Mouse (Mus musculus) forebrain, embryonic 13.5 days (tissue): ENCODE measurements around the gene Avil. TPM values are rescaled to one million over a fixed set of nuclear protein-coding genes. Genes with fewer than 3 reads are reported as not detected.

ENCODE experiments used
- ATAC-seq: fragments of 200-750 bp; cut with Nextera tagmentation; 2 replicates; pipeline ENCODE4 v1.8.0; 2017
- H3K27ac ChIP-seq: fragments of 300-500 bp; sonication (generic); 2 replicates; pipeline ENCODE4 v1.5.1; 2015; ENCODE audit warnings: inconsistent platforms, mild to moderate bottlenecking, moderate library complexity
- H3K27me3 ChIP-seq: fragments of 300-500 bp; sonication (generic); 2 replicates; pipeline ENCODE4 v1.6.1; 2015; ENCODE audit warnings: mild to moderate bottlenecking, inconsistent platforms
- H3K36me3 ChIP-seq: fragments of 300-500 bp; sonication (generic); 2 replicates; pipeline ENCODE4 v1.6.1; 2015; ENCODE audit warnings: mild to moderate bottlenecking, inconsistent platforms; ENCODE audit not compliant: poor library complexity, severe bottlenecking
- H3K4me1 ChIP-seq: fragments of 300-500 bp; sonication (generic); 2 replicates; pipeline ENCODE4 v1.6.1; 2015; ENCODE audit warnings: inconsistent platforms
- H3K4me2 ChIP-seq: fragments of 300-500 bp; sonication (generic); 2 replicates; pipeline ENCODE4 v1.6.1; 2015; ENCODE audit warnings: inconsistent platforms, mild to moderate bottlenecking, moderate library complexity
- H3K4me3 ChIP-seq: fragments of 300-500 bp; sonication (generic); 2 replicates; pipeline ENCODE4 v1.5.1; 2015; ENCODE audit warnings: mild to moderate bottlenecking, inconsistent platforms
- H3K9ac ChIP-seq: fragments of 300-500 bp; sonication (generic); 2 replicates; pipeline ENCODE4 v1.6.1; 2015; ENCODE audit warnings: mild to moderate bottlenecking, inconsistent platforms
- H3K9me3 ChIP-seq: fragments of 300-500 bp; sonication (generic); replicated peaks from 2 replicates; pipeline ENCODE4 v1.6.1; 2016; ENCODE audit warnings: inconsistent platforms
- WGBS: fragments of 180-500 bp; shearing (Covaris S2); methylation state at CpG from one replicate; pipeline ENCODE4 v1.1.7; 2015; 5-methylcytosine and 5-hydroxymethylcytosine counted together
- polyA plus RNA-seq: library from polyadenylated mRNA; unstranded; fragments of >200 nt; fragmentation: Nextera tagmentation; extraction: Ambion mirVana; gene quantifications from 2 replicates; pipeline ENCODE4 v1.2.1, GENCODE M21; 2015

Avil gene
- 0.15 and 0.19 TPM in 2 replicates for polyA plus RNA-seq

GRCm38 (mm10) chr10:127000529-127000928 is at the start of gene Avil:
Avil (plus strand) TSS chr10:127000709.
- no peak within 1 kb of the TSS for H3K4me2 ChIP-seq
- WGBS: 89% methylated on average over 5 of the region's 5 CpGs
- no peak for ATAC-seq
- no peak within 1 kb of the TSS for H3K27ac ChIP-seq
- no peaks in the 10 kb centered on the region for H3K4me1 ChIP-seq
- H3K4me3 ChIP-seq: no peak within 1 kb of the TSS
- no peak within 1 kb of the TSS for H3K9ac ChIP-seq
- H3K27me3 ChIP-seq: no peaks in the 10 kb centered on the region
- H3K9me3 ChIP-seq: no peaks in the 10 kb centered on the region
- peaks cover 43% of the 10 kb centered on the region for H3K36me3 ChIP-seq

DNA sequence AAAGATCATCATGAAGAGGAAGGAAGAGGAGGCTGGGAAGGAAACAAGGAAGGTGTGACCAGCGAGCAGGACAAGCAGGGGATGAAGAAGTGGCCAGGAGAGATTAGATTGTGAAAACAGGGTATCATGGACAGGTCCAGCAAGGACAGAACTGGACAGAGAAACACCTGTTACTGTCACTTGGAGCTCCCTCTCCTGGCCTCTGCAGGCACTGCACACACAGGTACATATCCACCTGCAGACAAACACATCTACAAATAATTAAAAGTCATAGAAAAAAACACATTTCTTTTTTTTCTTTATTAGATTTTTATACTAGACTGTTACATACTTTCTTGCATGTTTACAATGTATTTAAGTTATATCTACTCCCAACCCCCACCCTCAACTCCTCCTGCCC is 48.1 kb upstream of the Avil start:
- H3K4me1 ChIP-seq: peaks cover 11% of the 10 kb centered on the region
- H3K9ac ChIP-seq: no peak overlapping the region
- no peak overlapping the region for H3K27ac ChIP-seq
- H3K4me2 ChIP-seq: no peak overlapping the region
- H3K27me3 ChIP-seq: no peaks in the 10 kb centered on the region
- no peak overlapping the region for H3K4me3 ChIP-seq
- WGBS: 100% methylated on average over 1 of the region's 1 CpGs
- H3K36me3 ChIP-seq: no peaks in the 10 kb centered on the region
- ATAC-seq: no peak
- no peaks in the 10 kb centered on the region for H3K9me3 ChIP-seq

DNA sequence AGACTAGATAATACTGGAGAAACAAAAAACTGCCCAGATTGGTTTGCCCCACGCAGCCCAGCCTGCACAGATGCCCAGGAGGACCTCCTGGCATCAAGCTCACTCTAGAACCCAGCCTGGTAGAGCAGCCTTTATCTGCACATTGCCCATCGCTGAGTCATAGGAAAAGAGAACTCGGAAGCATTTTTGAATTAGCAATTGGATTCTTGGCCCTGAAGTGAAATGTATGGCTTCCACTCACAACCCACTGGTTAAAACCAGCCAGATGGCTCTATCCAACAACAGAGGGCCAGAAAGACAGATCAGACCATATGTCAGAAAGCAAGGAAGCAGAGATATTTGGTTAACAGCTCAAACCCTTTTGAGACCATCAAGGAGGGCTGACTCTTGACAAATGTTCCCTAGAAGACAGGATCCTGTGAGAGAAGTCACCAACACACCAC is 47.5 kb upstream of the Avil start:
- Histone ChIP-seq H3K27ac (no peak overlapping the region), H3K27me3 (no peaks in the 10 kb centered on the region), H3K4me2 (no peak overlapping the region), H3K36me3 (no peaks in the 10 kb centered on the region), H3K4me1 (peaks cover 17% of the 10 kb centered on the region), H3K9me3 (no peaks in the 10 kb centered on the region), H3K9ac (no peak overlapping the region), H3K4me3 (no peak overlapping the region)
- ATAC-seq: no peak
- 88% methylated on average over 3 of the region's 3 CpGs for WGBS

DNA sequence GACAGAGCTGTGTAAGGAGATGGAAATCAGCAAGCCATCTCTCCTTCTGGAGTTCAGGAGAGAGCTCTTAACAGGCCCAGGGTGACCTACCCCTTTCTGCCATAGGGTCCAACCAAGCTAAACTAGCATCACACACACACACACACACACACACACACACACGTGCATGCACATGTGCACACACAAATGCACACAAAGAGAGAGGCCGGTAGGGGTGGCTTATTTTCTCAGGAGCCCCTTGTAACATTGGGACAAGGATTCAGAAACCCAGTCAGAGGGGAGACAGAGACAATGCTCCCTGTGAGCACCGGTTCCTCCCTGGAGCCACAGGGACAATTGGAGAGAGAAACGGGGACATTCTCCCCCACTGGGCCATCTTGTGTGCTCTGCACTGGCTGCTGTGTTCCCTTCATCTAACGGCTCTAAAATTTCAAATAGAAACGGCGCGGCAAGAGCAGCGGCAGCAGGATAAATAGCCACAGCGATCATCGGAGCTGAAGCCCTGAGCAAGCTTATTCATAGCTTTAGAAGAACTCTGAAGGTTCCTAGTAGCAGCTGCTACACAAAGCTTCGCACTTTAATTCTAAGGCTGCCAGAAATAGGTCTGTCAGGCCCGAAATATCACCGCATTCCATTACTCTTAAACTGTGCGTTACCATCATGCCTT is 43.7 kb upstream of the Avil start:
- peak overlapping the region; percentile 9 for H3K4me3 ChIP-seq
- no peaks in the 10 kb centered on the region for H3K9me3 ChIP-seq
- peak overlapping the region; percentile 91 for H3K27ac ChIP-seq
- H3K4me2 ChIP-seq: peak overlapping the region; percentile 52
- peaks cover 3% of the 10 kb centered on the region; the same call in 1 of the 2 replicates for H3K27me3 ChIP-seq
- H3K36me3 ChIP-seq: no peaks in the 10 kb centered on the region
- H3K9ac ChIP-seq: peak overlapping the region; percentile 59
- ATAC-seq: peak; percentile 34
- H3K4me1 ChIP-seq: peaks cover 21% of the 10 kb centered on the region
- 6% methylated on average over 15 of the region's 15 CpGs for WGBS

- peaks cover 28% of the 10 kb centered on the region for H3K4me1 ChIP-seq
- no peaks in the 10 kb centered on the region for H3K9me3 ChIP-seq
- ATAC-seq: peak; percentile 85
- WGBS: 1% methylated on average over 25 of the region's 25 CpGs
- H3K9ac ChIP-seq: peak overlapping the region; percentile 59
- H3K4me3 ChIP-seq: peak overlapping the region; percentile 9
- peak overlapping the region; percentile 91 for H3K27ac ChIP-seq
- no peaks in the 10 kb centered on the region for H3K36me3 ChIP-seq
- peak overlapping the region; percentile 52 for H3K4me2 ChIP-seq
- H3K27me3 ChIP-seq: peaks cover 3% of the 10 kb centered on the region; the same call in 1 of the 2 replicates
Measured at GRCm38 (mm10) chr10:126957359-126958107, 43.0 kb upstream of the Avil start.

DNA sequence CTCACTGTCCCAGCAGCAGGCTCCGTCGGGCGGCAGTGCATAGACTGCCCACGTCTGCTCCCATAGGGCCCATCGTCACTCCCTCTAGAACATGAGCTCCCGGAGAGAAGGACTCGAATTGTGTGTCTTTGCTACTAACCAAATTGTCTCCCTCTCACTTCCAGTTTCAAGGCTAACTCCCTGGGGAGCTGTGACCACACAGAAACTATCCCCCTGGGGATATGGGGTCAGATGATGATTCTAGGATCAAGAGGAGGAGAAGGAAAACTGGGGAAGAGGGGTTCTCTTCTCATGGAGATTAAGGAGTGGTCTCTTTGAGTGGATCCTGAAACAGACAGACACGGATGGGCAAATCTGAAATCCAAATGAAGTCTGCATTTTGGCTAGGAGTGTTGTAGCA is 40.0 kb upstream of the Avil start:
- no peak for ATAC-seq
- 84% methylated on average over 8 of the region's 8 CpGs for WGBS
- Histone ChIP-seq H3K27me3 (peaks cover 3% of the 10 kb centered on the region; the same call in 1 of the 2 replicates), H3K9ac (no peak overlapping the region), H3K4me1 (peaks cover 34% of the 10 kb centered on the region), H3K27ac (no peak overlapping the region), H3K4me2 (no peak overlapping the region), H3K9me3 (no peaks in the 10 kb centered on the region), H3K4me3 (no peak overlapping the region), H3K36me3 (no peaks in the 10 kb centered on the region)

DNA sequence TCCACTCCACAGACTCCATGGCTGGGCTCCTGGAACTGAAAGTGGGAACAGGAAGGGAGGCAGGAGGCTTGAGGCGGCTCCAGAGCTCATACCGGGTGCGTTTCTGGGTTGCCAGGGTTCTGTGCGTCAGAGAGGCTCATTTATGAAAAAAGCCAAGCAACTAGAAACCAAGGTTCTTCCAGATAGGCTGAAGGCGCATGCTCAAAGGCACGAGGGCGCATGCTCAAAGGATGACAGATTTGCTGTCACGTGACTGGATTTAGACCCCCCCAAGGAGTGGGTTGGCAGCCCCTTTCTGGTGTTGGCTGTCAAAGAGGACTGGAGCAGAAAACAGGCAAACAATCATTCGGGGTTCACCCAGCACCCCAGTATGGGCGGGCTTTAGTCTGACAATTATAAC is 38.8 kb upstream of the Avil start:
- H3K4me1 ChIP-seq: peaks cover 29% of the 10 kb centered on the region
- H3K9me3 ChIP-seq: no peaks in the 10 kb centered on the region
- 47% methylated on average over 10 of the region's 10 CpGs for WGBS
- H3K27me3 ChIP-seq: peaks cover 3% of the 10 kb centered on the region; the same call in 1 of the 2 replicates
- no peak overlapping the region for H3K4me3 ChIP-seq
- H3K27ac ChIP-seq: peak overlapping the region; percentile 65
- peak overlapping the region; percentile 19 for H3K4me2 ChIP-seq
- ATAC-seq: peak; percentile 10; the same call in 1 of the 2 replicates
- no peaks in the 10 kb centered on the region for H3K36me3 ChIP-seq
- no peak overlapping the region for H3K9ac ChIP-seq

DNA sequence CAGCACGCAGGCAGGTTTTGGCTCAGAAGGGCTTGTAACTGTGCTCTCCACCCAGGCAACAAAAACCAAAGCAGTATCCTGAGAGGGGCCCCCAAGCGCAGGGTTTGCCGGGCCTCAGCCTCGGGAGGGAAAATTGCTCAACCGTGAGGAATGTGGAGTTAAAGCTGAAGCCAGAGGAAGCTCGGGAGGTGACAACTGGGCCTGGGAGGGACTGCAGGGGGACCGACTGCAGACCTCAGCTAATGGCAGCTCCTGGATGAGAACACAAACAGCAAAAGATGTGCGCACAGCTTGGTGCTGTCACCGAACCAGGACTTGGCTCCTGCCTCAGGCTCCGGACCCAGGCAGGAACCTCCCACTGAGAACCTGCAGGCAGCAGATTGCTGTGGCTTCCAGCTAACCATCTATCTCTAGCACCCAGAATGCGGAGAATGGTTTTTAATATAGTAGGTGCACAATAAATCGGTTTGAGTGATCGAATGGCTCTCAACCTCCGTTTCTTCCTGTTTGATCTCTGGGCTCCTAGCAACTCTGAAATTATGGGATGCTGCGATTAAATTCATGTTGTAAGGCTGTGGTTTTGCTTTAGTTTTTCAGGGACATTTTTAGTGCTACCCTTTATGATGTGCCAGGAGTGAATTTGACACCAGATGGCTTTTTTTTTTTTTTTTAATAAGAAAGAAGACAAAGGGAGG is 38.1 kb upstream of the Avil start:
- Histone ChIP-seq H3K27me3 (peaks cover 3% of the 10 kb centered on the region; the same call in 1 of the 2 replicates), H3K27ac (peak overlapping the region; percentile 65), H3K9ac (no peak overlapping the region), H3K4me1 (peaks cover 22% of the 10 kb centered on the region), H3K36me3 (no peaks in the 10 kb centered on the region), H3K4me3 (no peak overlapping the region), H3K4me2 (peak overlapping the region; percentile 19), H3K9me3 (no peaks in the 10 kb centered on the region)
- peak; percentile 41; the same call in 1 of the 2 replicates for ATAC-seq
- WGBS: 27% methylated on average over 15 of the region's 15 CpGs

GRCm38 (mm10) chr10:126962966-126963330 is 37.6 kb upstream of the Avil start:
- Histone ChIP-seq H3K9me3 (no peaks in the 10 kb centered on the region), H3K4me2 (no peak overlapping the region), H3K4me3 (no peak overlapping the region), H3K36me3 (no peaks in the 10 kb centered on the region), H3K4me1 (peaks cover 17% of the 10 kb centered on the region), H3K9ac (no peak overlapping the region), H3K27ac (peak overlapping the region; percentile 65), H3K27me3 (peaks cover 3% of the 10 kb centered on the region; the same call in 1 of the 2 replicates)
- 50% methylated on average over 6 of the region's 6 CpGs for WGBS
- no peak for ATAC-seq

GRCm38 (mm10) chr10:126963821-126964220 is 36.7 kb upstream of the Avil start:
- H3K27me3 ChIP-seq: peaks cover 3% of the 10 kb centered on the region; the same call in 1 of the 2 replicates
- H3K9ac ChIP-seq: no peak overlapping the region
- H3K4me3 ChIP-seq: no peak overlapping the region
- H3K4me1 ChIP-seq: peaks cover 17% of the 10 kb centered on the region
- ATAC-seq: no peak
- H3K9me3 ChIP-seq: no peaks in the 10 kb centered on the region
- no peak overlapping the region for H3K4me2 ChIP-seq
- H3K27ac ChIP-seq: peak overlapping the region; percentile 65; the same call in 1 of the 2 replicates
- 88% methylated on average over 8 of the region's 8 CpGs for WGBS
- H3K36me3 ChIP-seq: no peaks in the 10 kb centered on the region

GRCm38 (mm10) chr10:126971363-126972050 is 29.0 kb upstream of the Avil start:
- no peaks in the 10 kb centered on the region for H3K27me3 ChIP-seq
- 9% methylated on average over 12 of the region's 12 CpGs for WGBS
- peak overlapping the region; percentile 46 for H3K4me2 ChIP-seq
- ATAC-seq: peak; percentile 11; the same call in 1 of the 2 replicates
- H3K27ac ChIP-seq: no peak overlapping the region
- H3K9ac ChIP-seq: no peak overlapping the region; the same call in 1 of the 2 replicates
- no peaks in the 10 kb centered on the region for H3K36me3 ChIP-seq
- peaks cover 20% of the 10 kb centered on the region for H3K4me1 ChIP-seq
- H3K9me3 ChIP-seq: no peaks in the 10 kb centered on the region
- no peak overlapping the region for H3K4me3 ChIP-seq
